Mouse (Mus musculus) retina, postnatal 1 day (tissue): Measurements from ENCODE around the gene Rpl35.
A peak's percentile ranks its signal among the peaks of the same experiment; 100 is the strongest.
"Not testable (repeated sequence)": the region's sequence is repeated elsewhere in the genome, so short reads cannot be mapped to it uniquely, and the experiment has no call there.

ENCODE experiments used
- DNase-seq: peaks from one replicate; pipeline ENCODE4 v3.0.0-alpha.2; 2012

The Rpl35 gene

DNA sequence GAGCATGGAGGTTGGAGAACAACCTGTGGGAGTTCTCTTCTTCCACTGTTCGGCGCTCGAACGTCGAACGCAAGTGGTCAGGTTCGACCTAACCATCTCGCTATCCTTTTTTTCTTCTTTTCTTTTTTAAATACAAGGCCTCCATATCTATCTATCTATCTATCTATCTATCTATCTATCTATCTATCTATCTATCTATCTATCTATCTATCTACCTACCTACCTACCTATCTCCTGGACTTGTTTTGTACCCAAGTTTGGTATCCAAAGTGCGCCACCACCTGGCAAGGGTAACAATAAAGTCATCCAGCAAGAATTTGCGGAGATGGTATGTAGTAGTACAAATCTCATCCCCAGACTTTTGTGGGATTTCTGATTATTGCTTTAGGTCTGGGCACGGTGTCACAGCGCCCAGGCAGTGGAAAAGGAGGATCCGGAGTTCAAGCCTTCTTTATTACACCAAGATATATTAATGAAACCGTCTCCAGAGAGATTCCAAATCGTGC lies at the start of gene Rpl35:
TSS of gene Rpl35 (minus strand) at position 51 of the 506 bp plus-strand sequence.
- DNase-seq = no peak

DNA sequence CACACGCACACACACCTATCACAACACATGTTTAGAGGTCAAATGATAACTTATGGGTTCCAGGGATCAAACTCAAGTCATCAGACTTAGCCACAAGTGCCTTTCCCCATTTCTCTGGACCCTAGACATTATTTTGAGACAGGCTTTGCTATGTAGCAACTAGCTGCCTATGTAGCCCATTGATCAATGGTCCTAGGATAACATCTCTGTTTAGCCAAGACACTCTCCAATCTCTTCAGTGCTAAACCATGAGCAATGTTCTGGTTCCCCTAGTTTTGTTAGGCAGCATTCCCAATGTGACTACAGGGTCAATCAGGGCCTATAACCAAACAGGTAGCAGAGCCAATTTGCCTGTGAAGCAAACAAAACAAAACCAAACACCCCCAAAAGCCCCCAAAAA lies 43.1 kb upstream of the Rpl35 start:
- DNase-seq = no peak

DNA sequence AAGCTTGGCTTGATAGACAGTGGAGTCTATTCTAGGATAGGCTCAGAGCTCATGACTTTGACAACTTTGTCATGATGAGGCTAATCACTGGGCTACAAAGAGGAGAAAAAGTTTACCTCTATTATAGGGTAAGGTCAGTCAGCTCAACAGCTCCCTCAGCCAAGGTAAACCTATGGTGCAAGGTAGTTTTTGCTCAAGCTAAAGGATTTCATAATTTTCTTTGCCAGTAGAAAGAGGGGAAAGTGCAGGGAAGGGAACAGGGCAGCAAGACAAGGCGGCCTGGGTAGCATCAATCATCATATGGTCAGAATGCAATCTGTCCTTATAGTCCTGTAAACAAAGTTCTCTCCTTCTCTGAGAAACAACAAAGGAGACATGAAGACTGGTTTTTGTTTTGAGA lies 34.8 kb upstream of the Rpl35 start:
- DNase-seq = no peak

GRCm38 (mm10) chr2:39031611-39032010 lies 26.2 kb upstream of the Rpl35 start:
- no peak for DNase-seq

GRCm38 (mm10) chr2:39020004-39020403 lies 14.6 kb upstream of the Rpl35 start:
- DNase-seq = no peak

GRCm38 (mm10) chr2:39016581-39016980 lies 11.2 kb upstream of the Rpl35 start:
- no peak for DNase-seq

- no peak for DNase-seq
These were observed 7.4 kb upstream of the Rpl35 start for GRCm38 (mm10) chr2:39012768-39013279.

DNA sequence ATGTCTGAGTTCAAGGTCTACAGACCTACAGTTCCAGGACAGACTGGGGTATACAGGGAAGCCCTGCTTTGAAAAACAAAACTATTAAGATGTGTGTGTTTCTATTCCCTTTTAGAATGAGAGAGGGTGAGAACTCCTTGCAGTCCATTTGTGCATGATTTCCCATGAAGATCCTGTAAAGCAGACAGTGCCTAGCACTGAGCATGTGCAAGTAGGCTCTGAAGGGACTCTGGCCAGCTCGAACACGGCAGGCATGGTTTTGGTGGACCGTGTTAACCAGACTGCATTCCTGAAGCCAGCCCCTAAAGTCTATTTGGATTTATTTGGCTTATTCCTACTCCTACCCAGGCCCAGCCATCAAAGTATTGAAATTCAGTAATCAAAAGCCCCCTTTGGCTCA lies 6.5 kb upstream of the Rpl35 start:
- DNase-seq = no peak

- no peak for DNase-seq
These were observed 5.8 kb upstream of the Rpl35 start for GRCm38 (mm10) chr2:39011264-39011663.

GRCm38 (mm10) chr2:39010144-39010543 lies 4.7 kb upstream of the Rpl35 start:
- not testable (repeated sequence) for DNase-seq

- DNase-seq = no peak
These were observed 3.5 kb upstream of the Rpl35 start for GRCm38 (mm10) chr2:39008954-39009365.

- no peak for DNase-seq
These were observed 3.0 kb upstream of the Rpl35 start for GRCm38 (mm10) chr2:39008350-39008851.

- DNase-seq = peak; percentile 96
These were observed 2.4 kb upstream of the Rpl35 start for GRCm38 (mm10) chr2:39007865-39008264.

DNA sequence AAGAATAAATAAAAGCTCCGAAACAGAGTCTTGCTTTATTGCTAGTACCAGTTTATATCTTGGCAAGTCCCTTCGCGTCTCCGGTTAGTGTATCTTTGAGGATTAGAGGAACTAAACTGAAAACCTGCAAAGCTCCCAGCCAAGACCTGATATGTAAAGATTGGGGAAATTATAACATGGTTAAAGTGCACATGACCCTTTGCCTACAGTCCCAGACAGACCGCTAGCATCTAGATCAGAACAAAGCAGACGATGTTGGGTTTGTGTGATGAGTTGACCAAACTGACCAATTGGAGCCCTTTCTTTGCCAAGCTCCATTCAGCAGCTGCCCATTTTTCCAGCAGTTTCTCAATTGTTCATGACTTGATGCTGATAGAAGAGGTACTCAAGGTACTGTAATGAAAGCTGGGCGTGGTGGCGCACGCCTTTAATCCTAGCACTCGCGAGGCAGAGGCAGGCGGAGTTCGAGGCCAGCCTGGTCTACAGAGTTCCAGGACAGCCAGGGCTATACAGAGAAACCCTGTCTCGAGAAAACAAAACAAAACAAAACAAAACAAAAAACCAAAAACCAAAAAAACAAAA lies 816 bp upstream of the Rpl35 start:
- DNase-seq = no peak

DNA sequence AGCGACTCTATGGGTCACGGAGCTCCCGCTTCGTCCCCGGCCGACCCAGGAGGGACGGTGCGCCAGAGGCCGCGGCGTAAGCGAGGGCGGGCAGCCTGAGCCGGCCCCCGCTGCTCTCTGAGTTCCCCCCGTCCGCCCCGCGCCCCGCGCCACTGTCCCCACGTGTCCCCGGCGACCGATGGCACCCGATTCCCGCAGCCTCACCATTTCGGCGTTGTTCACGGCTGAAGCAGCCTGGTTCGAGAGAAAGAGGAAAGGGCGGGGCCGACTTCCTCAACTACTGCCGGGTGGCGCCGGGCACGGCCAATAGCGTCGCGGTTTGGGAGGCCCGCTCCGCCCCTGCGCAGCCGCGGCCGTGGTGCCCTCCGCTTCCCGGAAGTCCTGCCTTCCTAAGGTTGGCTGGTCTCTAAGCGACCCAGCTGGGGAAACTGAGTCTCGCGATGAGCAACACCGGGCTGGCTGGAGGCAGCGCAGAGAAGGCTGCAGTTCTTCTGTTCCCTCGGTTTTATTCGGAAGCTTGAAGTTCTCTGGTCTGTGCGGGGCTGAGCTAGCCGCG lies 466 bp downstream of the Rpl35 start, which contains the start of gene Arpc5l:
TSS of gene Arpc5l (plus strand) at position 469 of the 556 bp plus-strand sequence.
- peak; percentile 95 for DNase-seq

DNA sequence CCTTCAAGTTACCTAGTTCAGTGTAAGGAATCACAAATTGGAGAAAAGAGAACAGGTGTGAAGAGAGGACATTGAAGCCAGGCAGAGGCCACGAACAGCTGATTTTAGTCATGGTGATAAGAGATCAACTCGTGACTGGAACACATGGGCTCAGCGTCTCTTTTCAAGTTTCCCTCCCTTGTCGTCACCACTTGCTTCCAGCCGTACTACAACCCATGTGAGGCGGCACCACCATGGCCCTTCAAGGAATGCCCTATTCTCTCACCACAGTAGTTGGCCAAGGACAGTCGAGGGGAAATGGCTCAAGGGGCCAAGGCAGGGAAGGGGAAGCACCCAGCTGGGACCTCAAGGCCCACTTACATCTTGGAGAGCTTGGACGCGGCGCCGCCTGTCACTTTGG lies 1.1 kb downstream of the Rpl35 start:
- DNase-seq = peak; percentile 54

GRCm38 (mm10) chr2:39003512-39003911 lies 1.9 kb downstream of the Rpl35 start:
- DNase-seq = no peak

- no peak for DNase-seq
These were observed 2.3 kb downstream of the Rpl35 start for GRCm38 (mm10) chr2:39003106-39003505.

- DNase-seq = no peak
These were observed 3.6 kb downstream of the Rpl35 start for GRCm38 (mm10) chr2:39001866-39002265.

- no peak for DNase-seq
These were observed 4.9 kb downstream of the Rpl35 start for GRCm38 (mm10) chr2:39000587-39000919.

DNA sequence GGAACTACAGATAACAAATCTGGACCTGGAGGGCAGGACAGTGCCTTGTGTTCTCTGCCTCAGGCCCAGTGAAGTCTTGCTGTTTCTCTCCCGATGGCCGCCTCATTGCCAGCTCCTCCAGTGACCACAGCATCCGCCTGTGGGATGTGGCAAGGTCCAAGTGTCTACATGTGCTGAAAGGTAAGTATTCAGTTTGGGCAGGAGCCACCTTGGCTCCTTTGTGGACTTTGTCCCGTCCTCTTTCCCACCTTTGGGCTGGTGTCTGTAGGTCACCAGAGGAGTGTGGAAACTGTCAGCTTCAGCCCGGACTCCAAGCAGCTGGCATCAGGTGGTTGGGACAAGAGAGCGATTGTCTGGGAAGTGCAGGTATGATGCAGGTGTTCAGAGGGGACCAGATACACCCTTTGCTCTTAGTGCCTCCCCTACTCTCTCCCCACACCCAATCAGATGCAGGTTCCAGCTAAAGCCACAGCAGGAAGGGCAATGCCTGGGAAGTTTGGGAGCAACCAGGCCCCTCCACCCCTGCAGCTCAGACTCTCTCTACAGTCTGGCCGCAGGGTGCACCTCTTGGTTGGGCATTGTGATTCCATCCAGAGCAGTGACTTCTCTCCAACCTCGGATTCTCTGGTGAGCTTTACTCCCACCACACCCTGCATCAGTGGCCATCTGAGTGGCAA lies 5.4 kb downstream of the Rpl35 start:
- DNase-seq = no peak

DNA sequence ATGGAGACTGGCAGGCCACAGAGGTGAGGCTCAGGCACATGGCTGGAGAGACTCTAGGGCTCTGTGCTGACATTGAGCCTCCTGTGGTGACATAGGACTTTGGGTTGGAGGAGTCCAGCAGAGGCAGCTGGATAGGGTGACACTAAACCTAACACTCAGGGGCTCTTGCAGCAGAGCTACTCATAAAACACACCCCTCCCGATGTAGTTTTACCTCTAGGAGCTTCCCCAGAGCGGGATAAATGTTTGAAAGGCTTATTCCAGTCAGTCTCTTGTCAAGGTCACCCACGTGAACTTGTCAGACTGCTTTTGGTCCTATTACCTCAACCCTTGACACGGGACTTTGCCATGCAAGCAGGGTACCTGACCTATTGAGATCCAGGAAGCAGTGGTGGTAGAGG lies 6.0 kb downstream of the Rpl35 start:
- DNase-seq = no peak

DNA sequence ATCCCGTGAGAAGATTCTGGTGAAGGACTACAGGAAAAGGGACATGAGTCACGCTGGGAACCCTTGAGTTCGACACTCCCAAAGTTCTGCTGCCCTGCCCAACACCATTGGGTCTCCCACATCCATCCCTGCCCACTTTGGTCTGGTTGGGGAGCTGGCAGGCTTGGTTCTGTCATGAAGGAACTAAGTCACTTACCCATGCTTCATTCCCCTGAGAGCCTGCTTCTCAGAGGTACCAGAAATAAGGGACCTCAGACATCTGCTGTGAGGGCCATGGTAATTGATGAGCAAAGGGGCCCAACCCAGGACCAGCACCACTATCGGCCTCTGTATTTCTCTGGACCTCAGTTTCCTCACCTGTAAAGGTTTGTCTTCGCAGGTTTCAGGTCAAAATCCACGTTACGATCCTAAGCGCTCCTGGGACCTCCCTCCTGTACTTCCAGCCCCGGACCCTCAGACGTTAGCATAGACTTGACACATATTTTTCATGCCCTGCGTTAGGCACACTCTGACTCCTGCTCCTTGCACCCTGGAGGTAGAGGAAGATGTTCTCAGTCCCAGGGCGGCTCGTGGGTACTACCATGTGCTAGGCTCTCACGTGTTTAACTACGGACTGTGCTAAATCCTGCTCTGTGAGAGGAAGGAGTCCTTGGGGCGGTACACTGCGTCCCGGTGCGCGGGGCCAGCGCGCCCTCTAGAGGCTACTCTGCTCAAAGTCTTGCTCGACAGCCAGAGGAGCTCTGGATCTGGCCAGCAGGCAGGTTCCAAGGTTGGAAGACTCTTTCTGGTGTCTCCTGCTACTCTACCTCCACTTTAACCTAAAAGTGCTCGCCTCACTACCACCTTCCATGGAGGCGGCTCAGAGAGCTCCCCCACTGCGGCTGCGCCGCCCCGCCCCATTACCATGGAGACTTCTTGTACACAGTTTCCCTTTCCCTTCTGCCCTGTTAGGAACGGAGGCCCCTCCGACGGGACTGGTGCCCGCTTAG lies 7.7 kb downstream of the Rpl35 start, which contains the start of gene Wdr38:
TSS of gene Wdr38 (plus strand) at position 91 of the 989 bp plus-strand sequence.
- peak; percentile 88 for DNase-seq
